Mouse (Mus musculus): ENCODE results near the gene Snx29. TPM values are rescaled to one million over a fixed set of nuclear protein-coding genes. Genes with fewer than 3 reads are reported as not detected.

The Snx29 gene
- total and polyA plus RNA-seq, 2 experiments from 2014 or later = 7.0 to 22.8 TPM

DNA sequence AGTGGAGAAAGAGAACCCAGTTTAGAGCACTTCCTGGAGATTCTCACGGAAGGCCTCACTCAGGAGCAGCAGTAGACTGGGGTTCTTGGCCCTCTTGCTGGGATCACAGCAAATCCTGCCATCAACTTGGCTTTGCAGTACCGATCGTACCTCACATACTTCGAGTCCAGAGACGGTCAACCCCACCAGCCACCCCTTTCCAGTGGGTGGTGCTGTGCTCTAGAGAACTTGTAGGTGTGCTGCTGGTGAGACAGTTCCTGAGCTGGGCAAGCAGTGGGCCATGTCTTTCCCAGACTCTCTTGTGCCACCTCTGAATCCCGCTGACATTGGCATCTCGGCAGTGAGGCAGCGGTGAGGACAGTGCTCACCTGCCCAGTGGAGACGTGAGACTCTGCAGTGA lies 404.6 kb downstream of the Snx29 start:
- no peaks in the 10 kb centered on the region for H3K36me3 ChIP-seq (ENCODE audit: insufficient read depth, low read length)
- ATAC-seq (ENCODE audit: low FRiP score) (no peak), DNase-seq (ENCODE audit: low spot score) (no peak)
- H3K27ac ChIP-seq (ENCODE audit: low read depth, low read length) = no peak overlapping the region
- TF ChIP-seq CTCF (IDR thresholded peaks at IDR 0.05) = no peak
- H3K9me3 ChIP-seq (ENCODE audit: low read length) = no peaks in the 10 kb centered on the region
- no peak overlapping the region for H3K4me2 ChIP-seq (ENCODE audit: low read depth, low read length, poor library complexity, severe bottlenecking)
- no peaks in the 10 kb centered on the region for H3K27me3 ChIP-seq (ENCODE audit: insufficient read depth, low read length)
- no peaks in the 10 kb centered on the region for H3K4me1 ChIP-seq (ENCODE audit: insufficient read depth, low read length)
- H3K4me3 ChIP-seq (ENCODE audit: low read depth, low read length) = no peak overlapping the region
- WGBS = 93% methylated on average over 9 of the region's 9 CpGs
- H3K9ac ChIP-seq (replicated peaks; ENCODE audit: low read length, poor library complexity, severe bottlenecking) = no peak overlapping the region

GRCm38 (mm10) chr16:11728131-11728530 lies 405.4 kb downstream of the Snx29 start:
- H3K36me3 ChIP-seq (ENCODE audit: insufficient read depth, low read length) = no peaks in the 10 kb centered on the region
- H3K4me3 ChIP-seq (ENCODE audit: low read depth, low read length) = no peak overlapping the region
- no peaks in the 10 kb centered on the region for H3K9me3 ChIP-seq (ENCODE audit: low read length)
- TF ChIP-seq CTCF (IDR thresholded peaks at IDR 0.05) = no peak
- no peak overlapping the region for H3K27ac ChIP-seq (ENCODE audit: low read depth, low read length)
- H3K4me2 ChIP-seq (ENCODE audit: low read depth, low read length, poor library complexity, severe bottlenecking) = no peak overlapping the region
- H3K9ac ChIP-seq (replicated peaks; ENCODE audit: low read length, poor library complexity, severe bottlenecking) = no peak overlapping the region
- 85% methylated on average over 3 of the region's 3 CpGs for WGBS
- ATAC-seq (ENCODE audit: low FRiP score) (no peak), DNase-seq (ENCODE audit: low spot score) (no peak)
- H3K27me3 ChIP-seq (ENCODE audit: insufficient read depth, low read length) = no peaks in the 10 kb centered on the region
- H3K4me1 ChIP-seq (ENCODE audit: insufficient read depth, low read length) = no peaks in the 10 kb centered on the region

GRCm38 (mm10) chr16:11728627-11729026 lies 405.9 kb downstream of the Snx29 start:
- Histone ChIP-seq H3K36me3 (ENCODE audit: insufficient read depth, low read length) (no peaks in the 10 kb centered on the region), H3K27me3 (ENCODE audit: insufficient read depth, low read length) (no peaks in the 10 kb centered on the region), H3K4me1 (ENCODE audit: insufficient read depth, low read length) (no peaks in the 10 kb centered on the region), H3K4me2 (ENCODE audit: low read depth, low read length, poor library complexity, severe bottlenecking) (no peak overlapping the region), H3K4me3 (ENCODE audit: low read depth, low read length) (no peak overlapping the region), H3K9ac (replicated peaks; ENCODE audit: low read length, poor library complexity, severe bottlenecking) (no peak overlapping the region), H3K27ac (ENCODE audit: low read depth, low read length) (no peak overlapping the region), H3K9me3 (ENCODE audit: low read length) (no peaks in the 10 kb centered on the region)
- ATAC-seq (ENCODE audit: low FRiP score) (no peak), DNase-seq (ENCODE audit: low spot score) (no peak)
- no peak for TF ChIP-seq CTCF (IDR thresholded peaks at IDR 0.05)
- 84% methylated on average over 3 of the region's 3 CpGs for WGBS

GRCm38 (mm10) chr16:11729111-11729510 lies 406.4 kb downstream of the Snx29 start:
- no peak for DNase-seq (ENCODE audit: low spot score)
- no peak for TF ChIP-seq CTCF (IDR thresholded peaks at IDR 0.05)
- Histone ChIP-seq H3K36me3 (ENCODE audit: insufficient read depth, low read length) (no peaks in the 10 kb centered on the region), H3K27me3 (ENCODE audit: insufficient read depth, low read length) (no peaks in the 10 kb centered on the region), H3K4me3 (ENCODE audit: low read depth, low read length) (no peak overlapping the region), H3K4me1 (ENCODE audit: insufficient read depth, low read length) (no peaks in the 10 kb centered on the region), H3K9me3 (ENCODE audit: low read length) (no peaks in the 10 kb centered on the region), H3K27ac (ENCODE audit: low read depth, low read length) (no peak overlapping the region), H3K9ac (replicated peaks; ENCODE audit: low read length, poor library complexity, severe bottlenecking) (no peak overlapping the region), H3K4me2 (ENCODE audit: low read depth, low read length, poor library complexity, severe bottlenecking) (no peak overlapping the region)
- no peak for ATAC-seq (ENCODE audit: low FRiP score)
- WGBS = 82% methylated on average over 6 of the region's 6 CpGs

DNA sequence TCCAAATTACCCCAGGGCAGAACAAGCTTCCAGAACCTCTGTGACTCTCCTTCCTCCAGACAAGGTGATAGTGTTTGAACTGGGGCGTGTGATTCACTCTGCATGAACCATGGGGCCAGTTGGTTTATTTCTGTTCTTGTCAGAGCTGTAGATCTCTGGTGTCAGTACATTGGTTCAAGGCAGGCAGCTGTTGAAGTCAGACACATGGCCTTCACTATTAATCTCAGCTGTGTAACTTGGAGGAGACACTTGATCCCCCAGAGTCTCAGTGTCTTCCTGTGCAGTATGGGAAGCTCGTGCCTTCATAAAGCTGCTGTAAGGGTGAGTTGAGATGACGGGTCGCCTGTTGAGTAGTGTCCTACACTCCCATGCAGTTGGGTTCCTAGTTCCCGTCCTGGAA lies 407.1 kb downstream of the Snx29 start:
- no peaks in the 10 kb centered on the region for H3K4me1 ChIP-seq (ENCODE audit: insufficient read depth, low read length)
- TF ChIP-seq CTCF (IDR thresholded peaks at IDR 0.05) = no peak
- H3K4me3 ChIP-seq (ENCODE audit: low read depth, low read length) = no peak overlapping the region
- no peaks in the 10 kb centered on the region for H3K9me3 ChIP-seq (ENCODE audit: low read length)
- H3K27me3 ChIP-seq (ENCODE audit: insufficient read depth, low read length) = no peaks in the 10 kb centered on the region
- no peak overlapping the region for H3K9ac ChIP-seq (replicated peaks; ENCODE audit: low read length, poor library complexity, severe bottlenecking)
- no peaks in the 10 kb centered on the region for H3K36me3 ChIP-seq (ENCODE audit: insufficient read depth, low read length)
- no peak for DNase-seq (ENCODE audit: low spot score)
- no peak overlapping the region for H3K4me2 ChIP-seq (ENCODE audit: low read depth, low read length, poor library complexity, severe bottlenecking)
- H3K27ac ChIP-seq (ENCODE audit: low read depth, low read length) = no peak overlapping the region
- 83% methylated on average over 5 of the region's 5 CpGs for WGBS
- no peak for ATAC-seq (ENCODE audit: low FRiP score)

DNA sequence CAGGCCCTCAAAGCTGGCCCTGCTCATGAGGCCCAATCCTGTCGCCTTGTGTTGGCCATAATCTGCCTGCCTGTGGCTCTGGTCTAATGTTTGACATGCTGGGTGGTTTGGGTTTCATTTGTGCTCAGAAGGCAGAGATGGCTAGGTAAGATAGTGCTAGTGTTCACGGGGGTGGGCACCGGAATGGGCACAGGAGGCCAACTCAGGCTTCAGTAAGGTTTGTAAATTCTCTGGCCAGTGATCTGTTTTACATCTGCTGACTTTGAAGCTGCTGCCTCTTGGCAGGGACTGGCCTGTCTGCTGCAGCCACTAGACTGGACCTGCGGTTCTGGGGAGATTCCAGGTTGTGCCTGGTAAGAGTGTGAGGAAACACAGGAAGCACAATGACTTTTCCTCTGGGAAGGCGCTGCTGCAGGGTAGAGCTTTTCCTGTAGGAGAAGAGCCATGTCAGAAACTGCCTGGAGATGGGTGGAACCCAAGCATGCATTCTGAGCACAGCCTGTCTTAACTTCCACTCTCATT lies 408.4 kb downstream of the Snx29 start:
- Histone ChIP-seq H3K27ac (ENCODE audit: low read depth, low read length) (no peak overlapping the region), H3K9ac (replicated peaks; ENCODE audit: low read length, poor library complexity, severe bottlenecking) (no peak overlapping the region), H3K4me1 (ENCODE audit: insufficient read depth, low read length) (no peaks in the 10 kb centered on the region), H3K4me2 (ENCODE audit: low read depth, low read length, poor library complexity, severe bottlenecking) (no peak overlapping the region), H3K36me3 (ENCODE audit: insufficient read depth, low read length) (no peaks in the 10 kb centered on the region), H3K9me3 (ENCODE audit: low read length) (no peaks in the 10 kb centered on the region), H3K27me3 (ENCODE audit: insufficient read depth, low read length) (no peaks in the 10 kb centered on the region), H3K4me3 (ENCODE audit: low read depth, low read length) (no peak overlapping the region)
- TF ChIP-seq CTCF (IDR thresholded peaks at IDR 0.05) = no peak
- 94% methylated on average over 5 of the region's 5 CpGs for WGBS
- no peak for ATAC-seq (ENCODE audit: low FRiP score)
- no peak for DNase-seq (ENCODE audit: low spot score)
